Mouse (Mus musculus) T-helper 1 cell (primary cell): ENCODE results near the gene Hist1h3d.
"Not testable (repeated sequence)": the region's sequence is repeated elsewhere in the genome, so short reads cannot be mapped to it uniquely, and the experiment has no call there.

Source experiments
- in situ Hi-C: fragments of 300-600 bp; cut with MboI, MseI; formaldehyde crosslinking; loops from one replicate; pipeline ENCODE4 v1.15.1; 2025; ENCODE audit warnings: high pct_unique_total_duplicates

Gene Hist1h3d

DNA sequence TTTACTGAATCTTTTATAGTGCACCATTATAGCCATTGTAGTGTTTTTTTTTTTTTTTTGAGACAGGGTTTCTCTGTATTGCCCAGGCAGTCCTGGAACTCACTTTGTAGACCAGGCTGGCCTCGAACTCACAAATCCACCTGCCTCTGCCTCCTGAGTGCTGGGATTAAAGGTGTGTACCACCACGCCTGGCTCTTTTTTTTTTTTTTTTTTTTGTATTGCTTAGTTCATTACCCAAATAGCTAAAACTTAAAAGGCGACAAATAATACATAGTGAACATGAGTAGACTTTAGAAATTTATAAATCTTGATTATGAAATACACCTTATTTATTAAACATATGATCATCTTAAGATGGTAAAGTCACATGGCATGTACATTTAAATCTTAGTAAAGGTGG lies 34.1 kb upstream of the Hist1h3d start:
- in situ Hi-C loops = no loop called here

GRCm38 (mm10) chr13:23542225-23542980 lies 33.2 kb upstream of the Hist1h3d start:
- in situ Hi-C loops = not testable (repeated sequence)

- in situ Hi-C loops = not testable (repeated sequence)
Measured at GRCm38 (mm10) chr13:23542999-23543607, 32.5 kb upstream of the Hist1h3d start, which contains the start of gene Hist1h2bh. Hist1h2bh (minus strand) TSS chr13:23543392.

GRCm38 (mm10) chr13:23543965-23544786 lies 31.4 kb upstream of the Hist1h3d start, which contains the start of gene Hist1h3f:
Hist1h3f (plus strand) TSS chr13:23544052.
- in situ Hi-C loops = no loop called here

- in situ Hi-C loops = not testable (repeated sequence)
Measured at GRCm38 (mm10) chr13:23544787-23545120, 30.8 kb upstream of the Hist1h3d start.

GRCm38 (mm10) chr13:23546694-23547093 lies 28.9 kb upstream of the Hist1h3d start:
- in situ Hi-C loops = no loop called here

DNA sequence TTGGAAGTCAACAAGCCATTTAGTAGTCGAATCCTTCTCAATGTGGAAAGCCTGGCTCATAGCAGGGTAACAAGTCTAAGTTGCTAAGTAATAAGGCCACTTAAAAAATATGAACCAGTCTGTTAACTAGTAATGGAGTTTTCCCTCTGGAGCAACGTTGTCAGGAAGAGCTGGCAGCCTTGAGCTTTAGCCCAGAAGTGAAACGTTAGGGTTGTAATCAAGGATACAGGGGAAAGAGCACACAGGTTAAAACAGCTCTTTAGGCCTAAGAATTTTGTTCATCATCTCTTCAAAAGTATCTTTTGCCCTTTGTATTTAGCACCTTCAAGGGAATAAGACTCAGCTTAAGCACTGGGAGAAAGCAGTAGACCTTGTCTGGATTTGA lies 24.8 kb upstream of the Hist1h3d start:
- in situ Hi-C loops = no loop called here

- in situ Hi-C loops = not testable (repeated sequence)
Measured at GRCm38 (mm10) chr13:23551146-23551834, 24.3 kb upstream of the Hist1h3d start, which contains the start of gene Hist1h4f. Hist1h4f (minus strand) TSS chr13:23551648.

DNA sequence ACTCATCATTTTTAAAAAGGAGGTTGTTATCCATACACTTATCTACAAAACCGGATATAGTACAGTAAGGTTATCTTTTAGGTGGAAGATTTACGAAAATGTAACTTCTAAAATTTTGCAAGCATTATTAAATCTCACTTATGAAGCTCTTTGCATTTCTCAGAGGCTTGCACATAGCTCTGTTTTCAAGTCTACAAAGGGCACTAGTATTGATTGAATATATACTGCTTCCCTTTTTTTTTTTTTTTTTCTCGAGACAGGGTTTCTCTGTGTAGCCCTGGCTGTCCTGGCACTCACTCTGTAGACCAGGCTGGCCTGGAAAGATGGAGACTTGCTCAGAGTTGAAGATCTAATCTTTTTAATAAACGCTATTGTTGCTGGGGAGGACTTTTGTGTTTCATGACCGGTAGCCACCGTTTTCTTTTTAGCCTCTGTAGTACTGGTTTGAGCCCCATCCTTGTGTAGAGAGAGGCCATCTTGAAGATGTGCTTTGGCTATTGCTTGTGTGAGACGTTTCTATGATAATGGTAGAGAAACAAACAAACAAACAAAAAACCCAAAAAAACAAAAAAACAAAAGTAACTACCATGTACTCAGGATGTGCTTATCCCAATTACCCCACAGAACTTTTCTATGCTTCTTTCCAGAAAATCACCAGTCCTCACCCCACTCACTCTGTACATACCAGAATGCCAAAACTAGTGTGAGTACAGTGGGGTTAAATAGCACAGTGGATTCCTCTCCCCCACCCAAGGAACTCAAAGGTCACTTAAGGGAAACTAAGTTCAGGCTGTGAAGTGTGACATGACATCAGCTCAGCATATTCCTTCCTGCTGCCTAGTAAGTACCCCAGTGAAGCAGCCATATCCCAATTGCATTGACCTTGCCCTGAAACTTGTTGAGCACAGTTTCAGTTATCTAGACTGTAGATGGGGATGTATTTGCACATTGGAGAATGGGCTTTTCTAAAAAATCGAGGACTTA lies 23.3 kb upstream of the Hist1h3d start:
- in situ Hi-C loops = no loop called here

DNA sequence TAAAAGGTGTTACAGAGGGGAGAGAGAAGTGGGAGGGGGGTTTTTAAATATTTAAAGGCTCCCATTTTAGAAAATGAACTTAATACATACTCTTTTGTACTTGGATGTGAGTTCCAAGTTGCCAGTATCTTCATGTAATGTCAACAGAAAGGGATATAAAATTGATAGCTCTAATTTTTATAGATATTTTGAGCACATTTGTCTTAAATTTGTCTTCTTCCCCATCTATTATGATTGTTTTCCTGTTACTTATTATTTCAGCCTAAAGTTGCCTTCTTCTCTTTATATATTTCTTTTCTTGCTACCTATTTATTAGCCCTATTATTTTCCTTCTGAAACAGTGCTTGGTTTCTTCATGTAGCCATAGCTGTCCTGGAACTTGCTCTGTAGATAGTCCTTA lies 22.6 kb upstream of the Hist1h3d start, which contains the start of gene Hist1h1d:
Hist1h1d (plus strand) TSS at position 301 of the 400 bp plus-strand sequence.
- in situ Hi-C loops = no loop called here

DNA sequence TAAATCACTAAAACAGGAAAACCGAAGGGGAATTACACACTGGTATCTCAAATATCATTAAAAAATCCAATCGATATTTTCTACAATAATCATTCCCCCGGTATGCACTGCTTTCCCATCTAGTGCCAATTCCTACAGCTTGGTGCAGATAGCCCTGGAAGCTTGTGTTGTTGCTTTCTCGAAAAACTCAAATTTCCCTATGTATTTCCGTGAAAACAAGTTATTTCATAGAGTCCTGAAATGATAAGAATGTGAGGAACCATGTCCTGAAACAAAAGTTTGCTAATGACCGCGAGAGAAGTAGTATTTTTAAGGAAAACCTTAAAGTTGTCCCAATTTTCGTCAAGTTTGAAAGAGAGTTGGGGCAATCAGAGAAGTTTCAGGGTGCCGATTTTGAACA lies 21.2 kb upstream of the Hist1h3d start:
- in situ Hi-C loops = no loop called here

DNA sequence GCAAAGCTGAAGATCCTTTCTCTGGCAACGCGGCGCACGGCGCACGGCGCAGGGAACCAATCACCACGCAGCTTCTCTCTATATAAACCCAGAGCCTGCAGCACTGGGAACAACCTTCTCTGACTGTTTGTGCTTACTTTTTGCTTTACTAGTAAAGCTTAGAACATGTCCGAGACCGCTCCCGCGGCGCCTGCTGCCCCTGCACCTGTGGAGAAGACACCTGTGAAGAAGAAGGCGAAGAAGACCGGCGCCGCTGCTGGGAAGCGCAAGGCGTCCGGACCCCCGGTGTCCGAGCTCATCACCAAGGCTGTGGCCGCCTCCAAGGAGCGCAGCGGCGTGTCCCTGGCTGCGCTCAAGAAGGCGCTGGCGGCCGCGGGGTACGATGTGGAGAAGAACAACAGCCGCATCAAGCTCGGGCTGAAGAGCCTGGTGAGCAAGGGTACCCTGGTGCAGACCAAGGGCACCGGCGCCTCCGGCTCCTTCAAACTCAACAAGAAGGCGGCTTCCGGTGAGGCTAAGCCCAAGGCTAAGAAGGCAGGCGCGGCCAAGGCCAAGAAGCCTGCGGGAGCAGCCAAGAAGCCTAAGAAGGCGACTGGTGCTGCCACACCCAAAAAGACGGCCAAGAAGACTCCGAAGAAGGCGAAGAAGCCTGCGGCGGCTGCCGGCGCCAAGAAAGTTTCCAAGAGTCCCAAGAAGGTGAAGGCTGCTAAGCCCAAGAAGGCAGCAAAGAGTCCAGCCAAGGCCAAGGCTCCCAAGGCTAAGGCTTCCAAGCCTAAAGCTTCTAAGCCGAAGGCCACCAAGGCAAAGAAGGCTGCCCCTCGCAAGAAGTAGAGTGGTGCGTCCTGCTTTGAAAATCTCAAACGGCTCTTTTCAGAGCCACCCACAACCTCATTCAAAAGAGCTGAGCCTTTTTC lies 20.4 kb upstream of the Hist1h3d start:
- in situ Hi-C loops = no loop called here

- in situ Hi-C loops = no loop called here
Measured at GRCm38 (mm10) chr13:23555839-23556416, 19.6 kb upstream of the Hist1h3d start.

GRCm38 (mm10) chr13:23556906-23557305 lies 18.7 kb upstream of the Hist1h3d start:
- in situ Hi-C loops = no loop called here

DNA sequence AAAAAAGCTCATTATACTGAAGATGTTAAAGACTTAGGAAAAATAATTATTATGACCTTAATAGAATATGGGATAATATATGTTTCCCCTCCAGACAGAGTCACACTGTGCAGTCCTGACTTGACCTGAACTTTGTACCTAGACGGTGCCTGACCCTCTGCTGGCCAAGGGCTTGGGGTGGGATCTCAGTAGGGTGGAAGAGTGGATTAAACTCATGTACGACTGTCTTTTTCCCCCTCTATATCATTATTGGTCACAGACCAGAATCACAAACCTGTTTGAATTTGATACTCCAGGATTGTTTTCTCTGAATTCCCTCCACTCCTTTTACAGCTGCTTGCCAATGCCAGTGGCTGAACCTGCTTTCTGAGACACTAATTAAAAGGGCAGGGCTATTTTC lies 14.9 kb upstream of the Hist1h3d start:
- in situ Hi-C loops = not testable (repeated sequence)

- in situ Hi-C loops = not testable (repeated sequence)
Measured at GRCm38 (mm10) chr13:23561531-23561882, 14.1 kb upstream of the Hist1h3d start.

- in situ Hi-C loops = not testable (repeated sequence)
Measured at GRCm38 (mm10) chr13:23561883-23562659, 13.5 kb upstream of the Hist1h3d start, which contains the start of gene Hist1h3e. Hist1h3e (minus strand) TSS chr13:23562369.
